Mouse (Mus musculus) kidney, embryonic 15.5 days (tissue): ENCODE results near the gene Grap2. TPM values are rescaled to one million over a fixed set of nuclear protein-coding genes. Genes with fewer than 3 reads are reported as not detected.

Source experiments
- ATAC-seq: fragments of 200-750 bp; cut with Nextera tagmentation; replicated peaks from 2 replicates; pipeline ENCODE4 v1.8.0; 2017; ENCODE audit warnings: moderate TSS enrichment; ENCODE audit not compliant: low FRiP score
- H3K27ac ChIP-seq: fragments of 300-500 bp; sonication (generic); 2 replicates; pipeline ENCODE4 v1.5.1; 2015; ENCODE audit warnings: mild to moderate bottlenecking, inconsistent platforms
- H3K27me3 ChIP-seq: fragments of 300-500 bp; sonication (generic); 2 replicates; pipeline ENCODE4 v1.6.1; 2015; ENCODE audit warnings: inconsistent platforms
- H3K36me3 ChIP-seq: fragments of 300-500 bp; sonication (generic); 2 replicates; pipeline ENCODE4 v1.6.1; 2015; ENCODE audit warnings: inconsistent platforms
- H3K4me1 ChIP-seq: fragments of 300-500 bp; sonication (generic); 2 replicates; pipeline ENCODE4 v1.6.1; 2015; ENCODE audit warnings: inconsistent platforms
- H3K4me2 ChIP-seq: fragments of 300-500 bp; sonication (generic); 2 replicates; pipeline ENCODE4 v1.6.1; 2015; ENCODE audit warnings: moderate library complexity, mild to moderate bottlenecking, inconsistent platforms
- H3K4me3 ChIP-seq: fragments of 300-500 bp; sonication (generic); replicated peaks from 2 replicates; pipeline ENCODE4 v1.5.1; 2015; ENCODE audit warnings: mild to moderate bottlenecking, inconsistent platforms
- H3K9ac ChIP-seq: fragments of 300-500 bp; sonication (generic); 2 replicates; pipeline ENCODE4 v1.6.1; 2015; ENCODE audit warnings: mild to moderate bottlenecking, inconsistent platforms
- H3K9me3 ChIP-seq: fragments of 300-500 bp; sonication (generic); replicated peaks from 2 replicates; pipeline ENCODE4 v1.6.1; 2016; ENCODE audit warnings: inconsistent platforms
- WGBS: fragments of 180-500 bp; shearing (Covaris S2); methylation state at CpG from one replicate; pipeline ENCODE4 v1.1.7; 2015; ENCODE audit warnings: mixed read lengths; 5-methylcytosine and 5-hydroxymethylcytosine counted together
- polyA plus RNA-seq: library from polyadenylated mRNA; unstranded; fragments of >200 nt; fragmentation: Nextera tagmentation; extraction: Ambion mirVana; gene quantifications from 2 replicates; pipeline ENCODE4 v1.2.1, GENCODE M21; 2015

The Grap2 gene
- polyA plus RNA-seq, 1 experiment from 2014 or later: 1.4 TPM

- H3K9me3 ChIP-seq: no peaks in the 10 kb centered on the region
- no peak overlapping the region for H3K4me2 ChIP-seq
- no peaks in the 10 kb centered on the region for H3K36me3 ChIP-seq
- no peak for ATAC-seq
- 95% methylated on average over 6 of the region's 6 CpGs for WGBS
- peaks cover 1% of the 10 kb centered on the region; the same call in 1 of the 2 replicates for H3K27me3 ChIP-seq
- H3K27ac ChIP-seq: no peak overlapping the region
- peaks cover 5% of the 10 kb centered on the region; the same call in 1 of the 2 replicates for H3K4me1 ChIP-seq
- no peak overlapping the region for H3K9ac ChIP-seq
- H3K4me3 ChIP-seq: no peak overlapping the region
Observed at GRCm38 (mm10) chr15:80554860-80555822, 17.3 kb upstream of the Grap2 start.

GRCm38 (mm10) chr15:80556021-80556420 is 16.4 kb upstream of the Grap2 start:
- ATAC-seq: no peak
- Histone ChIP-seq H3K27ac (no peak overlapping the region), H3K9ac (no peak overlapping the region), H3K9me3 (no peaks in the 10 kb centered on the region), H3K4me1 (peaks cover 7% of the 10 kb centered on the region; the same call in 1 of the 2 replicates), H3K27me3 (peaks cover 3% of the 10 kb centered on the region; the same call in 1 of the 2 replicates), H3K4me3 (no peak overlapping the region), H3K4me2 (no peak overlapping the region), H3K36me3 (no peaks in the 10 kb centered on the region)
- WGBS: 68% methylated on average over 2 of the region's 2 CpGs

GRCm38 (mm10) chr15:80557745-80558144 is 14.6 kb upstream of the Grap2 start:
- Histone ChIP-seq H3K27ac (no peak overlapping the region), H3K9me3 (no peaks in the 10 kb centered on the region), H3K4me3 (no peak overlapping the region), H3K9ac (no peak overlapping the region), H3K4me1 (peaks cover 7% of the 10 kb centered on the region; the same call in 1 of the 2 replicates), H3K27me3 (peaks cover 3% of the 10 kb centered on the region; the same call in 1 of the 2 replicates), H3K4me2 (no peak overlapping the region), H3K36me3 (no peaks in the 10 kb centered on the region)
- ATAC-seq: no peak
- 70% methylated on average over 4 of the region's 4 CpGs for WGBS

- peaks cover 3% of the 10 kb centered on the region; the same call in 1 of the 2 replicates for H3K27me3 ChIP-seq
- H3K4me1 ChIP-seq: peaks cover 7% of the 10 kb centered on the region; the same call in 1 of the 2 replicates
- H3K36me3 ChIP-seq: no peaks in the 10 kb centered on the region
- 23% methylated on average over 12 of the region's 12 CpGs for WGBS
- H3K4me3 ChIP-seq: no peak overlapping the region
- H3K9ac ChIP-seq: no peak overlapping the region
- H3K4me2 ChIP-seq: no peak overlapping the region
- H3K9me3 ChIP-seq: no peaks in the 10 kb centered on the region
- no peak for ATAC-seq
- no peak overlapping the region for H3K27ac ChIP-seq
Observed at GRCm38 (mm10) chr15:80559534-80559933, 12.9 kb upstream of the Grap2 start.

- ATAC-seq: no peak
- H3K27ac ChIP-seq: no peak overlapping the region
- no peaks in the 10 kb centered on the region for H3K9me3 ChIP-seq
- peaks cover 7% of the 10 kb centered on the region; the same call in 1 of the 2 replicates for H3K4me1 ChIP-seq
- H3K9ac ChIP-seq: no peak overlapping the region
- H3K27me3 ChIP-seq: peaks cover 3% of the 10 kb centered on the region; the same call in 1 of the 2 replicates
- WGBS: 47% methylated on average over 14 of the region's 14 CpGs
- H3K36me3 ChIP-seq: no peaks in the 10 kb centered on the region
- H3K4me3 ChIP-seq: no peak overlapping the region
- H3K4me2 ChIP-seq: no peak overlapping the region
Observed at GRCm38 (mm10) chr15:80559978-80560377, 12.4 kb upstream of the Grap2 start.

GRCm38 (mm10) chr15:80560646-80561580 is 11.5 kb upstream of the Grap2 start:
- peaks cover 3% of the 10 kb centered on the region; the same call in 1 of the 2 replicates for H3K27me3 ChIP-seq
- WGBS: 58% methylated on average over 15 of the region's 15 CpGs

GRCm38 (mm10) chr15:80562446-80562845 is 9.9 kb upstream of the Grap2 start:
- Histone ChIP-seq H3K27ac (no peak overlapping the region), H3K4me1 (peaks cover 7% of the 10 kb centered on the region; the same call in 1 of the 2 replicates), H3K27me3 (peaks cover 3% of the 10 kb centered on the region; the same call in 1 of the 2 replicates), H3K36me3 (no peaks in the 10 kb centered on the region), H3K4me2 (no peak overlapping the region), H3K4me3 (no peak overlapping the region), H3K9me3 (no peaks in the 10 kb centered on the region), H3K9ac (no peak overlapping the region)
- 75% methylated on average over 3 of the region's 3 CpGs for WGBS
- ATAC-seq: no peak

More at GRCm38 (mm10) chr15:80560646-80561580, 11.5 kb upstream of the Grap2 start:
- Histone ChIP-seq H3K9ac (no peak overlapping the region), H3K36me3 (no peaks in the 10 kb centered on the region), H3K4me1 (peaks cover 7% of the 10 kb centered on the region; the same call in 1 of the 2 replicates), H3K9me3 (no peaks in the 10 kb centered on the region), H3K27ac (0 out of 2 replicates have a peak overlapping the region, but pooled peaks have one; percentile 13), H3K4me2 (no peak overlapping the region), H3K4me3 (no peak overlapping the region)
- no peak for ATAC-seq

GRCm38 (mm10) chr15:80563634-80564208 is 8.7 kb upstream of the Grap2 start:
- no peak overlapping the region for H3K27ac ChIP-seq
- 91% methylated on average over 6 of the region's 6 CpGs for WGBS
- H3K4me3 ChIP-seq: no peak overlapping the region
- peaks cover 3% of the 10 kb centered on the region; the same call in 1 of the 2 replicates for H3K27me3 ChIP-seq
- peaks cover 7% of the 10 kb centered on the region; the same call in 1 of the 2 replicates for H3K4me1 ChIP-seq
- no peak for ATAC-seq
- no peaks in the 10 kb centered on the region for H3K36me3 ChIP-seq
- H3K4me2 ChIP-seq: no peak overlapping the region
- H3K9me3 ChIP-seq: no peaks in the 10 kb centered on the region
- no peak overlapping the region for H3K9ac ChIP-seq

GRCm38 (mm10) chr15:80565106-80565665 is 7.2 kb upstream of the Grap2 start, which contains the start of gene Enthd1:
Enthd1 (minus strand) TSS chr15:80565156.
- no peak within 1 kb of the TSS for H3K9ac ChIP-seq
- no peaks in the 10 kb centered on the region for H3K9me3 ChIP-seq
- no peak for ATAC-seq
- H3K27me3 ChIP-seq: peaks cover 2% of the 10 kb centered on the region; the same call in 1 of the 2 replicates
- H3K4me3 ChIP-seq: no peak within 1 kb of the TSS
- 88% methylated on average over 19 of the region's 19 CpGs for WGBS
- H3K27ac ChIP-seq: no peak within 1 kb of the TSS
- peaks cover under 1% of the 10 kb centered on the region; the same call in 1 of the 2 replicates for H3K4me1 ChIP-seq
- no peaks in the 10 kb centered on the region for H3K36me3 ChIP-seq
- no peak within 1 kb of the TSS for H3K4me2 ChIP-seq

- no peaks in the 10 kb centered on the region for H3K4me1 ChIP-seq
- ATAC-seq: no peak
- 90% methylated on average over 6 of the region's 6 CpGs for WGBS
Observed at GRCm38 (mm10) chr15:80566696-80567095, 5.7 kb upstream of the Grap2 start.

GRCm38 (mm10) chr15:80567139-80567538 is 5.3 kb upstream of the Grap2 start:
- Histone ChIP-seq H3K27me3 (no peaks in the 10 kb centered on the region; the same call in 1 of the 2 replicates), H3K4me3 (no peak overlapping the region), H3K27ac (no peak overlapping the region), H3K9ac (no peak overlapping the region), H3K9me3 (no peaks in the 10 kb centered on the region), H3K4me2 (no peak overlapping the region), H3K4me1 (no peaks in the 10 kb centered on the region), H3K36me3 (no peaks in the 10 kb centered on the region)
- WGBS: 63% methylated on average over 3 of the region's 3 CpGs
- ATAC-seq: no peak

More at GRCm38 (mm10) chr15:80566696-80567095, 5.7 kb upstream of the Grap2 start:
- Histone ChIP-seq H3K4me3 (no peak overlapping the region), H3K9ac (no peak overlapping the region), H3K27ac (no peak overlapping the region), H3K36me3 (no peaks in the 10 kb centered on the region), H3K27me3 (no peaks in the 10 kb centered on the region; the same call in 1 of the 2 replicates), H3K9me3 (no peaks in the 10 kb centered on the region), H3K4me2 (no peak overlapping the region)
